ENCODE assay signal across 12 mouse cellular contexts in genomic region chr10:79884446-79884845, GRCm38 (mm10). TPM values are rescaled to one million over a fixed set of nuclear protein-coding genes. Genes with fewer than 3 reads are reported as not detected.
DNase-seq lines count a peak whose midpoint lies in the region.
"Had no signal": no experiment of that assay in that cellular context is flagged by ENCODE, and none has a peak within 500 bp of the region (broad histone marks: within the 10 kb centered on the region; RNA-seq: fewer than 3 reads in every experiment).

No protein-coding gene starts in this region.

- no peak overlapping the region for H3K27ac ChIP-seq in heart, embryonic 10.5 days
- H3K27ac ChIP-seq: limb, embryonic 12.5 days had no signal

- H3K4me1 ChIP-seq in heart, embryonic 10.5 days: peaks cover 43% of the 10 kb centered on the region

- no peaks in the 10 kb centered on the region for H3K36me3 ChIP-seq in heart, embryonic 10.5 days
- H3K36me3 ChIP-seq: limb, embryonic 12.5 days had no signal

- 67% methylated on average over 4 of the region's 4 CpGs for WGBS in heart, embryonic 10.5 days

- H3K27me3 ChIP-seq in heart, embryonic 10.5 days (ENCODE audit: insufficient read depth, poor library complexity, severe bottlenecking): peaks cover 50% of the 10 kb centered on the region

- no peak overlapping the region for H3K4me3 ChIP-seq in heart, embryonic 10.5 days
- H3K4me3 ChIP-seq: limb, embryonic 12.5 days had no signal

- intact Hi-C loops in gastrocnemius, postnatal 36 days (cut with DNase I): loop anchor here (5.0 kb wide), 1 partner anchor 52 kb away; no protein-coding TSS in a partner anchor

- H3K9me3 ChIP-seq in heart, embryonic 10.5 days: no peaks in the 10 kb centered on the region
- H3K9me3 ChIP-seq: limb, embryonic 12.5 days had no signal

- peak; percentile 60 for DNase-seq in heart, adult 8-10 months (ENCODE audit: low spot score)
- no peak for DNase-seq in heart, embryonic 10.5 days (ENCODE audit: low spot score)
- peak; percentile 78 for DNase-seq in NIH3T3 (ENCODE audit: low read depth)
- DNase-seq in gastrocnemius, postnatal 36 days: peak; percentile 54 to 58
- DNase-seq in lung, postnatal 14 days: peak; percentile 78
- no peak for DNase-seq in urinary bladder, adult 2 months (ENCODE audit: low spot score)
- no peak for DNase-seq in left cerebral cortex, adult 18-20 months (ENCODE audit: low spot score in 2 of 2)
- no peak for DNase-seq in layer of hippocampus, postnatal 10 days (ENCODE audit: low spot score in 2 of 2)
- DNase-seq: thymus, adult 2 months had no signal

RNA-seq across cellular contexts. Expression of gene Elane, which starts 1.6 kb away (rescaled TPM):
- under 1 TPM in 1 of 4 experiments, not detected in 3; 0.57 TPM for total RNA-seq in heart, adult 8-10 months (2022)
- polyA plus RNA-seq in heart, embryonic 10.5 days (2016; fragmentation: Nextera tagmentation; extraction: Ambion mirVana): 0.14 and 0.15 TPM in 2 replicates
- total RNA-seq in gastrocnemius, postnatal 36 days (2021): not detected
- polyA plus RNA-seq in urinary bladder, adult 2 months (2012; rRNA removed): 0.19 TPM in 1 of 2 replicates, not detected in the other
- not detected for total RNA-seq in left cerebral cortex, adult 18-20 months (2021)
- total RNA-seq in layer of hippocampus, postnatal 10 days (2021): not detected
- total RNA-seq: ES-E14 had no signal
- polyA plus RNA-seq: limb, embryonic 12.5 days had no signal

RNA-seq across cellular contexts. Expression of gene Cfd, which starts 6.2 kb away (rescaled TPM):
- total RNA-seq in heart, adult 8-10 months (2022): 10 to 100 TPM; 12.7 to 46.8 (median 17.8) TPM
- polyA plus RNA-seq in heart, embryonic 10.5 days (2016; fragmentation: Nextera tagmentation; extraction: Ambion mirVana): not detected in 2 replicates
- 10 to 100 TPM; 47.6 to 86.0 TPM for total RNA-seq in gastrocnemius, postnatal 36 days (2021)
- 564 and 1,194 TPM in 2 replicates for polyA plus RNA-seq in urinary bladder, adult 2 months (2012; rRNA removed)
- not detected for total RNA-seq in left cerebral cortex, adult 18-20 months (2021)
- not detected for total RNA-seq in layer of hippocampus, postnatal 10 days (2021)
- total RNA-seq: ES-E14 had no signal
- polyA plus RNA-seq: heart, embryonic 14.5 days; limb, embryonic 12.5 days had no signal

RNA-seq across cellular contexts. Expression of gene Plppr3, which starts 10.0 kb away (rescaled TPM):
- under 1 TPM in 3 of 4 experiments, not detected in 1; 0.19 to 0.41 (median 0.29) TPM for total RNA-seq in heart, adult 8-10 months (2022)
- 16.2 and 36.9 TPM in 2 replicates for polyA plus RNA-seq in heart, embryonic 10.5 days (2016; fragmentation: Nextera tagmentation; extraction: Ambion mirVana)
- total RNA-seq in gastrocnemius, postnatal 36 days (2021): not detected
- polyA plus RNA-seq in urinary bladder, adult 2 months (2012; rRNA removed): 1.8 TPM in 2 replicates
- 10 to 100 TPM; 55.6 to 58.0 TPM for total RNA-seq in left cerebral cortex, adult 18-20 months (2021)
- 100 to 1,000 TPM; 113 TPM for total RNA-seq in layer of hippocampus, postnatal 10 days (2021)

RNA-seq across cellular contexts. Expression of gene Prtn3, which starts 10.2 kb away (rescaled TPM):
- 1 to 10 TPM in 1 of 4 experiments, not detected in 3; 2.4 TPM for total RNA-seq in heart, adult 8-10 months (2022)
- 2.4 and 7.8 TPM in 2 replicates for polyA plus RNA-seq in heart, embryonic 10.5 days (2016; fragmentation: Nextera tagmentation; extraction: Ambion mirVana)
- total RNA-seq in gastrocnemius, postnatal 36 days (2021): not detected
- 0.62 and 1.0 TPM in 2 replicates for polyA plus RNA-seq in urinary bladder, adult 2 months (2012; rRNA removed)
- 1 to 10 TPM; 2.2 to 2.3 TPM for total RNA-seq in left cerebral cortex, adult 18-20 months (2021)
- total RNA-seq in layer of hippocampus, postnatal 10 days (2021): 1 to 10 TPM; 3.6 to 3.7 TPM

RNA-seq across cellular contexts. Expression of gene Med16, which starts 24.3 kb away (rescaled TPM):
- total RNA-seq in heart, adult 8-10 months (2022): 10 to 100 TPM; 48.5 to 65.2 (median 53.3) TPM
- 51.9 and 54.4 TPM in 2 replicates for polyA plus RNA-seq in heart, embryonic 10.5 days (2016; fragmentation: Nextera tagmentation; extraction: Ambion mirVana)
- 10 to 100 TPM; 27.5 to 35.3 TPM for total RNA-seq in gastrocnemius, postnatal 36 days (2021)
- polyA plus RNA-seq in urinary bladder, adult 2 months (2012; rRNA removed): 31.7 and 40.9 TPM in 2 replicates
- 10 to 100 TPM; 48.6 to 63.7 TPM for total RNA-seq in left cerebral cortex, adult 18-20 months (2021)
- total RNA-seq in layer of hippocampus, postnatal 10 days (2021): 10 to 100 TPM; 55.7 to 56.2 TPM

Comparison
In these comparisons a context has a peak if more than half of its experiments do, and no peak if none do; other contexts are left out.
1. DNase-seq: peak in heart, adult 8-10 months (single experiment), NIH3T3 (single experiment), gastrocnemius, postnatal 36 days (2 of 2) and lung, postnatal 14 days (single experiment); none in heart, embryonic 10.5 days (single experiment), urinary bladder, adult 2 months (single experiment), left cerebral cortex, adult 18-20 months (0 of 2) and layer of hippocampus, postnatal 10 days (0 of 2).
2. RNA of gene Cfd, which starts 6.2 kb away (total RNA-seq): 47.6 to 86.0 TPM in gastrocnemius, postnatal 36 days and 12.7 to 46.8 TPM in heart, adult 8-10 months; not detected in left cerebral cortex, adult 18-20 months and not detected in layer of hippocampus, postnatal 10 days; every median in the first group is over 10 times any median in the second.
3. RNA of gene Plppr3, which starts 10.0 kb away (total RNA-seq): 113 TPM in layer of hippocampus, postnatal 10 days and 55.6 to 58.0 TPM in left cerebral cortex, adult 18-20 months; 0.19 to 0.41 TPM in heart, adult 8-10 months and not detected in gastrocnemius, postnatal 36 days; every median in the first group is over 10 times any median in the second.